Mouse (Mus musculus) stomach, postnatal 0 days (tissue): ENCODE data around the gene Eml2.

ENCODE experiments used
- CTCF ChIP-seq: IDR thresholded peaks from 2 replicates; pipeline ENCODE4 v1.5.1; 2016; ENCODE audit warnings: antibody characterized with exemption, low read depth, mild to moderate bottlenecking, moderate library complexity
- EP300 ChIP-seq: optimal IDR thresholded peaks from 2 replicates; pipeline ENCODE3; 2016; ENCODE audit warnings: antibody characterized with exemption

DNA sequence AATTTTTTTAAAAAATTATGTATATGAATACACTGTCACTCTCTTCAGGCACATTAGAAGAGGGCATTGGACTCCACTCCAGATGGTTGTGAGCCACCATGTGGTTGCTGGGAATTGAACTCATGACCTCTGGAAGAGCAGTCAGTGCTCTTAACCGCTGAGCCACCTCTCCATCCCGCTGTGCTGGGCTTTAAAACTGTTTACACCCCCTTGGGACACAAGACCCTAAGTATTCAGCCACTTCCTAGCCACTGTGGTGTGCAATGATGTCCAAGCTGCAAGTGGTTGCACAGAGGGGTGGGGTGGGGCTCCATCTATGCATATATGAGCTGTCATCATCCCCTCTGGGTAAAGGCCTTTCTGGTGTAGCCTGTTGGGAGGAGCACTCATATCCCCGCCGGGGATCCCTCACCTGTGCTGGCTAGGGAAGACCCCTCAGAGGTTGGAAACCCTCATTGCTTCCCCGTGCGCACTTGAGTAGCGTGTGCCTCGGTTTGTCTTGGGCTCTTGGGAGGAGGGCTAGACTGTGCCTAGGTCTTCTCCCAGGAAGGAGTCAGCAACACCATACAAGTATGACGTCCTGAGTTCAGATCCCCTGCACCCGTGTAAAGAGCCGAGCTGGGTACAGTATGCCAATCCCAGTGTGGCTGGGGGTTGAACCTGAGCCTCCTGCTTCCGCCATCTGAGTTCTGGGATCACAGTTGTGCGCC, 32.1 kb downstream of the Eml2 start:
- no peak for TF ChIP-seq EP300
- TF ChIP-seq CTCF = no peak
